Comparison of ENCODE assay signal across 8 mouse cellular contexts in genomic region chr3:96600639-96601250, GRCm38 (mm10). TPM values are rescaled to one million over a fixed set of nuclear protein-coding genes. Genes with fewer than 3 reads are reported as not detected.
DNase-seq lines count a peak whose midpoint lies in the region; ATAC-seq and TF ChIP-seq lines count a peak whose summit lies in the region.

Gene Lix1l, plus strand, starts transcription at chr3:96601149.

- intact Hi-C loops in left cerebral cortex, adult 2 months (cut with DNase I): no loop called here

- H3K4me3 ChIP-seq in hindbrain, embryonic 15.5 days: peak within 1 kb of the TSS; percentile 86
- H3K4me3 ChIP-seq in left cerebral cortex, adult 2 months: peak within 1 kb of the TSS; percentile 75
- H3K4me3 ChIP-seq in macrophage (ENCODE audit: inconsistent target): peak within 1 kb of the TSS; percentile 30

- H3K27me3 ChIP-seq in hindbrain, embryonic 15.5 days: no peaks in the 10 kb centered on the region

- peak within 1 kb of the TSS; percentile 89 for H3K9ac ChIP-seq in hindbrain, embryonic 15.5 days

- DNase-seq in WW6 (ENCODE audit: low read depth, low spot score): peak; percentile 93
- peak; percentile 87 to 89 for DNase-seq in cerebellum, postnatal 36 days
- peak; percentile 96 for DNase-seq in gastrocnemius, adult 18-20 months (ENCODE audit: low spot score)
- peak; percentile 89 to 93 for DNase-seq in left cerebral cortex, adult 2 months (ENCODE audit: extremely low spot score in 1 of 2, low spot score in 2 of 2)
- peak; percentile 87 for DNase-seq in retina, postnatal 7 days (ENCODE audit: low read depth, low spot score)
- peak; percentile 72 to 89 for DNase-seq in urinary bladder, adult 18-20 months (ENCODE audit: low spot score in 2 of 2)

- no peaks in the 10 kb centered on the region for H3K36me3 ChIP-seq in hindbrain, embryonic 15.5 days
- no peaks in the 10 kb centered on the region for H3K36me3 ChIP-seq in macrophage (ENCODE audit: inconsistent target)

- peak; percentile 94 for ATAC-seq in hindbrain, embryonic 15.5 days (ENCODE audit: low FRiP score, low read depth)

- no peaks in the 10 kb centered on the region for H3K79me2 ChIP-seq in macrophage (ENCODE audit: inconsistent target)

- peak within 1 kb of the TSS; percentile 97 for H3K27ac ChIP-seq in hindbrain, embryonic 15.5 days (replicated peaks)
- H3K27ac ChIP-seq in left cerebral cortex, adult 2 months: peak within 1 kb of the TSS; percentile 85
- H3K27ac ChIP-seq in macrophage: no peak within 1 kb of the TSS

- under 1% methylated on average over 26 of the region's 27 CpGs for WGBS in hindbrain, embryonic 15.5 days
- WGBS in macrophage (ENCODE audit: missing documents): 2% methylated on average over 27 of the region's 27 CpGs

- H3K4me1 ChIP-seq in hindbrain, embryonic 15.5 days (replicated peaks): peaks cover 90% of the 10 kb centered on the region

- peak within 1 kb of the TSS; percentile 70 for H3K4me2 ChIP-seq in hindbrain, embryonic 15.5 days

- no peak for TF ChIP-seq CTCF in left cerebral cortex, adult 2 months (IDR thresholded peaks at IDR 0.05)

- no peaks in the 10 kb centered on the region for H3K9me3 ChIP-seq in hindbrain, embryonic 15.5 days

RNA-seq across cellular contexts. Expression of gene Lix1l, which starts in this region (rescaled TPM):
- 1 to 10 TPM; 4.2 to 7.6 TPM for total RNA-seq in gastrocnemius, adult 18-20 months (2021)
- 5.4 and 6.1 TPM in 2 replicates for polyA plus RNA-seq in hindbrain, embryonic 15.5 days (2015; fragmentation: Nextera tagmentation; extraction: Ambion mirVana)
- 10 to 100 TPM; 18.6 to 21.5 TPM for total RNA-seq in left cerebral cortex, adult 2 months (2021)
- total RNA-seq in macrophage (2018; cell fraction: chromatin; rRNA removed): 10 to 100 TPM in 3 of 26 experiments, 1 to 10 TPM in 21, under 1 TPM in 2; 0.50 to 15.7 (median 3.9) TPM
- total RNA-seq in macrophage (2018; cell fraction: cytosol; rRNA removed): 10 to 100 TPM in 7 of 26 experiments, 1 to 10 TPM in 19; 4.2 to 11.2 (median 7.2) TPM
- total RNA-seq in macrophage (2018; cell fraction: nucleus; rRNA removed): 10 to 100 TPM in 2 of 26 experiments, 1 to 10 TPM in 24; 2.0 to 12.9 (median 4.6) TPM
- polyA plus RNA-seq in macrophage (2018): 7.5 to 9.5 TPM (median 8.3 TPM) in 3 replicates

Comparison
In these comparisons a context has a peak if more than half of its experiments do, and no peak if none do; other contexts are left out.
1. H3K4me3 ChIP-seq: peak in every context shown above with its lines; median percentile 86 in hindbrain, embryonic 15.5 days; 75 in left cerebral cortex, adult 2 months; 30 in macrophage.